Mouse (Mus musculus): Measurements from ENCODE around the gene Rps6ka2.
"Not testable (repeated sequence)": the region's sequence is repeated elsewhere in the genome, so short reads cannot be mapped to it uniquely, and the experiment has no call there.

The Rps6ka2 gene

DNA sequence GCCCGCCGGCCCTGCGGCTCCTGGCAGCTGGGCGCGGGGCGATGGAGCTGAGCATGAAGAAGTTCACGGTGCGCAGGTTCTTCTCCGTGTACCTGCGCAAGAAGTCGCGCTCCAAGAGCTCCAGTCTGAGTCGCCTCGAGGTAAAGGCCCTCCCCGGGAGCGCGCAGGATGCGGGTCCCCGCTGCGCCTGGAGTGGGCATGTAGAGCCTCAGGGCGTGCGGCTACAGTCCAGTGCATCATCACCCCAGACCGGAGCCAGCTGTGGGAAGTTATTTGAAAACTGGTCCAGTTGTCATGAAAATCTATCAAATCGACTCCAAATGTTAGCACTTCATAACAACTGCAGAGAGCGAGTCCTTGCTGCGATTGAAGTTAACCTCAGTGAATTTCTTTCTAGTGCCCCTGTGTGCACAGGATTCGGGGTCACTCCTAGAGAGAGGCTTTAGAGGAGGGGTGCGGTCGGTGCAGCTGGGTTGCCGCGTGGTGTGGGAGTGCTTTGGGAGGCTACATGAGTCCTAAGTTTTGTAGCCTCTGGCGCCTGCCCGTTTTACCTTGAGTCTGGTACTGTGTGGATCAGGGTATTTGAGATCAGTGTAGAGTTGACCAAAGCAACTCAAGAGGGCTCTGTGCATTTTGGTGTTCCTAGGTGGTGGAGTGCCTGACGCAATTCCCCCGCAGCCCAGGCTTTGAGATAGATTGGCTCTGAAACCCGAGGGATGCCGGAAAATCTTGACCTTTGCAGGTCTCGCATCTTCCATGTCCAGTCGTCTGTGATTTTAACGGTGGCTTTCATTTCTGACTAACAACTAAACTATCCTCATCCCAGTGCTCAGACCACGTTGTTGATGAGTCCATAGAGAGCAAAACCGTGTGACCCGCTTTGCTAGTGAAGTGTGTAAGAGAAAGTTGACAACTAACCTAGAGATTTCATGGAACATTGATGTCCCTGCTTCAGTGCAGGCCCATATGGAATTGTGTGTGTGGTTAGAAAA lies 685 bp downstream of the Rps6ka2 start:
- DNase-seq = no peak

DNA sequence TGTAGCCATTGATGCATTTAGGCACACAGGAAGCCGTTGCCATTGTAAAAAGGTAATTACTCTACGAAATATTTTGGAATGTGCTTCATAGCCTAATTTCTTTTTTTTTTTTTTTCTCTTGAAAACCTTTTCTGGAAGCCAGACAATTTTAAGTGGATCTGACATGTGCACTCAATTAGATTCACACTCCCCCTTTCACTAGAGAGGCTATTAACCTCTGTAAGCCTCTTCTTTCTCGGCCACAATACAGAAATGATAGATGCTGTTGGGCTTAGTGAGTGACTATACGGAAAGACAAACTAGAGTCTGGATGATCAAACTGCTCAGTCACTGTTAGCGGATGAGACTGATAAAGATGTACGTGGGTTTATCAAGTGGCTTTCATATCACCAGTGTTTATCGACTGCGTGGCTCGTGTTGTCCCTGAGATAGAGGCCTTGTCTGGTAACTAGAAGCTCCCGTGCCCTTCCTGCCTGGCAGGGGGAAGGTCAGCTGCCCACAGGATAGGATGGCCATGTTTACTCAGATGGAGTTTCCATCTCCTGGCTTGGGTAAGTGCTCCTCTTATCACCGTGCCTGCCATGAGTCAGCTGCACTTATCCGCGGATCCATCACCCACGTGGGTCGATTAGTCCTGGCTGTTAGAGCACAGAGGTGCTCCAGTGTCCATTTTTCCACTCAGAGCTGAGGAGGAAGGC lies 3.6 kb downstream of the Rps6ka2 start:
- no peak for DNase-seq

DNA sequence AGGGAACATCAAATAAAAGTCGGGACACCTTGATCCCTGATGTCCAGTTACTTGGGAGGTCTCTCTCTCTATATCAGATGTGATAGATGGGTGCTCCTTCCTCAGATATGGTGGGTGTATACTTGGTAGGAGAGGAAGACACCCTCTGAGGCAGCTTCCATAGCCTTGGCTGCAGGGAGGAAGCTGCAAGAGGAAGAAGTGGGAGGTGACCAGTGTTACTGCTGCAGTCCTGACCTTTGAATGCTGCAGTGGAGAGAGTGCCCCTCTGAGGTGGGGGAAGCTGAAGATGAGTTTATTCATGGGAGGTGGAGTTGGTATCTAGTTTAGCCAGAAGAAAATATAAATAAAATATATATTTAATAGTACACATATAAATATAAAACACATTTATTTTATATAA lies 5.4 kb downstream of the Rps6ka2 start:
- DNase-seq = no peak

DNA sequence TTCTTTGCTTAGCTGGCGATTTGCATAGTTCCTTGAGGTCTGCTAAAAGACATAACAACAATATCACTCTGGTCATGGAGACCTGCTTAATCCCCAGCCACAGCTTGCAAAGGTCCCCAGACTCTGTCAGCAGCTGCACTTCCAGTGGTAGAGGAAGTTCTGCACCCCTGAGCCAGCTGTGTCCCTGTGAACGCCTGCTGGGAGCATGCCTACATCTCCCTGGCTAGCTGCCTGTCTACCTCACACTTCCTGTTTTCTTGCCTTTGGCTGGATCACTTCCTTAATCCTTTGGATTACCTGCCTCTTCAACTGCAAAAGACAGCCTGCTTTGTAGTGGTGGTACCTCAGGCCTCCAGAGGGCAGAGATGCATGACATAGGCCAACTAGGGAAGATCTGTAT lies 6.5 kb downstream of the Rps6ka2 start:
- DNase-seq = no peak

DNA sequence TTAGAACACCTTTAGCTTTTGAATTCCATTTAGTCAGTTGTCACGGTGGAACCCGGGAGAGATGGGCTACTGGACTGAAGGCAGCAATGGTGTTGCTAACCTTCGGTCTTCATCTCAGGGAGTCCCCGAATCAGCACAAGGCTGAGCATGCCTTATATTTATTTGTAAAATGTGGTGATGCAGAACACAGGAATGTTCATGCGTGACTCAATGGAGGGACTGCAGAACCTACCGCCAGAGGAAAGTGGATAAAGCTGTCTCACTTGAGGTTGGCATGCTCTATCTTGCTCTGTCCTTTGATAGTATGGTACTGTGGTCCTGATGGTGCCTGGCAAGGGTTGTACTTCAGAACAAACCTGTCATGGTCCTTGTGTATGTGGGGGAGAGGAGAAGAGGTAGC lies 8.3 kb downstream of the Rps6ka2 start:
- no peak for DNase-seq

DNA sequence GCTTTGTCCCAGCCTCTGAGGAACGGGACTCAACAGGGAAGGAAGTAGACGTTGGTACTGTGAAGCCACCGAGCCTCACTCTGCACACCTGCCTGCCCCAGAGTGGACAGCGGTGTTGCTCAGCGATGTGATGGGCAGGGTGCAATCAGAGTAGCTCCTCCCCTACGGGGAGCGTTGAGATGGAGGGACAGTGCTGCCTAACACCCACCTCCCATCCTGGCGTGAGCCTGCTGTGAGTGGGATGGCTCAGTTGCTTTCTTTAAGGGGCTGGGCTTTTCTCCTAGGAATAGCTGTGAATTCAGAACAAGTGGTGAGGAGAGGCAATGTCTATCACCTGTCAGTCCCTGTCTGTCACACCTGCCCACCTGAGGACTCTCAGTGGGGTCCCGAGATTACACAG lies 12.3 kb downstream of the Rps6ka2 start:
- DNase-seq = no peak

DNA sequence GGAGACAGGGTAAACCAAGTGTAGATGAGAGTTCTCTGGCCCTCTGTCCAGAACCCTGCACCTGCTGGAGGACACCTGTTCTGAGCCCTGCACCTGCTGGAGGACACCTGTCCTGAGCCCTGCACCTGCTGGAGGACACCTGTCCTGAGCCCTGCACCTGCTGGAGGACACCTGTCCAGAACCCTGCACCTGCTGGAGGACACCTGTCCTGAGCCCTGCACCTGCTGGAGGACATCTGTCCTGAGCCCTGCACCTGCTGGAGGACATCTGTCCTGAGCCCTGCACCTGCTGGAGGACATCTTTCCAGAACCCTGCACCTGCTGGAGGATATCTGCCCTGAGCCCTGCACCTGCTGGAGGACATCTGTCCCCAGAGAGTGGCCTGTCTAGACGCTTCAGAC lies 17.1 kb downstream of the Rps6ka2 start:
- not testable (repeated sequence) for DNase-seq

DNA sequence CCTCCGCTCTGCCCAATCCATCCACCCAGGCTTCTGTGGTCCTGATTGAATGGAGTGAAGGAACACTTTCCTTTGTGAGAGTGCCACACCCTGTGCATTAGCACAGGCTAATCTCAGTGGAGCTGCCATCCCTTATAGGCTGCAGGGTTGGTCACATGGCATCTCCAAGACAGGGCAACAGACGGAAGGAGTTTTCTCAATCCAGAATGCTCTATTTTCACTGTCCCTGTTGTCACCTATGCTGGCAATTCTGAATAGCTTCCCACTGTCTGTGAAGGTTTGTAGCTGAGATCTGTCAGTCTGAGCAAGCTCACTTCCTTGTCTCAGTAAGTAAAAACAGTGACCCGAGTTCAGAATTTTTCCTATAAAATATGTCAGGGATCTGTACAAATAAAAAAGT lies 19.5 kb downstream of the Rps6ka2 start:
- DNase-seq = no peak

DNA sequence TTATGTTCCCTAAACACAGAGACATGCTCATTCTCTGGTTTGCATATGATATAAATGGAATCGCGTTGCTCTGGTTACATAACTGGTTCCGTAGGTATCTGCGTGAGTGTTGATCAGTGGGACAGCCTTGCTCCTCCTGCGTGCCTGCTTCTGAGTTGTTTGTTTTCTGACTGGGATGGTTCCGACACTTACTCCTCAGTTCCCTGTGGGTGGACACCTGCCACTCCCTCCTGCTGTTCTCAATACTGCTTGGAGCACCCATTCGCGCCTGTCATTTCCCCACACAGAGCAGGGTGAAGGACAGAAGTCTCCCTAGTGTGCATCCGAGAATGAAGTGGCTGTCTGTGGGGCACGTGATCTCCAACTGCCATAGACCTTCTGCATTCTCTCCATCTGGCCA lies 20.1 kb downstream of the Rps6ka2 start:
- no peak for DNase-seq

DNA sequence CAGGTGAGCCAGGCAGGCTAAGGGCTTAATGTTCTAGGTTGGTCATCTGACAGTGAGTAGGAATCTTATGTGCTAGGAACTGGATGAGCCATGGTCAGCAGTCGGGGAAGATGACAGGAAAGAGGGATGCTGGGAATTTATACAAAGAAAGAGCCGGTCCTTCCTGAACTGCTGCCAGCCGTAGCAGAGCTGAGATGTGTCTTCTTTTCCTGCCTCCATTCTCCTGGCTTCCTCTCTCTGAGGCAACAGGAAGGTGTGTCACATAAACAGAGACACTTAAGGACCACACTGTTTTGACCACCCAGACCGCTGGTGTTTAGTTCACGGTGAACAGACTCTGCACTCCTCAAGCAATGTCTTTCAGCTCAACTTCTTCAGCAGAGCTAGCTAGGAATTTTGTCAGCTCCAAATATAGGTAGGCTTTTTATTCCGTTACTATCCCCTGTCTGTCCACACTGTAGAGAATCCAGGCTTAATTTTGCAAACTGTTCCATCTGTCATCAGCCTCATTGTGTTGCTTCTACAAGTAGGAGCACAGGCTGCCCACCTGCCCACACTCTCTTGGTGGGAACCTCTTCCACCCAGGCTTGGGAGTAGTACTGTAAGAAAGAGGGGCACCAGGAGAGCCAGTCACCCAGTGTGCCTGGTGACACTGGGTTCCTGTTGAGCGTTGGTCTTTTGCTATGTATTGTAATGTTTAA lies 24.4 kb downstream of the Rps6ka2 start:
- DNase-seq = no peak

DNA sequence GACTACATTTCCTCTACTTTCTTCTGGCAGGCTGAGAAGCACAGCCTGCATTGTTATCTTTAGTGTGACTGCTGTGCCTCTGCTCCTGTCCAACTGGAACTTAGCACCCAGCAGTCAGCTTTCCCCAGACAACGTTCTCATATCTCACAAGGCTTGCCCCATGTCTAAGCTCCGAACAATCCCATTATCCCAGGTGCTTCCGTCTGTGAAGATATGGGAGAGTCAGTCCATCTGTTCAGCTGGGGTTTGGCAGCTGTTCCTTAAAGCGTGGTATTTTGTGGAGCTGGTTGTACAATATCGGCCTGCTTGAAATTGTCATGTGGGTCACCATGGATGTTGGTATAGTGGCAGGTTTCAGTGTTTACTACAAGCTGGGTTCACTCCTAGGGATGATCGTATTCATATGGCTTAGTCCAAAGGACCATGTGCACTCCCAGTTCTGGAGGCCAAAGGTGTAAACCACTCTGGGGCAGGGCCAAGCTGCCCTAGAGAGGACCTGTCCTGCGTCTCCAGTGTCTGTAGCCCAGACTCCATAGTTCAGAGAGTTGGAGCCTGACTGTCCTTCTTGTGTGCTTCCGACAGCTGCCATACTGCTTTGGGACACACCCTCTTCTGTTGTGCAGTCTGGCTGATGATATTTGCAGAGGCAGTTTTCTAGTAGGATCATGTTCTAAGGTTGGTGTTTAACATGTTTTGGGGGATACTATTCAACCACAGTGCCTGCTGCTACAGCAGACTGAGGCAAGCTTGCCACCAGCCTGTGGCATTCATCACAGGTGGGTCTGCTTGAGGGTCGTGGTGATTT lies 27.4 kb downstream of the Rps6ka2 start:
- DNase-seq = no peak

DNA sequence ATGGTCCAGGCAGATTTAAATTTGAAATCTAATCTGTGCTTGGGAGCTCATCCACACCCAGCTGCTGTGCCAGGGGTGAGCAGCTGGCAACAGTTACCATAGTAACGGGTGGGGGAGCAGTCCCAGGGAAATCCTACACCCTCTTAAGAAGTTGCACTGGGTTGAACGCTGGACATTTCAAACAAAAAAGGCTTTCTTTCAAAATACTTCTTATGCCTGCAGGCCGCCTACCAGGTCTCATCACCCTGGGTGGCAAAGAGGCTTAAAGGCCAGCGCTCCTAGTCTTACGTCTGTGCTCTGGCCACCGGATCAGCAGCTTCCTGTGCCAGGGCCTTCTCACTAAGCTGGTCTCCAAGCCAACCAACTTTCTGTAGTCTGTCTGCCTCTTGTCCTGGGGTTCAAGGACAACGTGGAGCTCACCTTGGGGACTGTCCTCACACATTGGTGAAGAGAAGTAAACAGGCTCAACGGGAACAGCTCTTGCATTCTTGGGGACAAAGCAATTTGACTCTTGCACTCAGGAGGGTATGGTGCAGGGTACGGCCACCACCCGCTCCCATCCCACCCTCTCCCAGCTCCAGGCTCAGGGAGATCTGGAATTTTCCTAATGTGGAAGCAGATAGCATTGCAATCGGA lies 35.0 kb downstream of the Rps6ka2 start:
- no peak for DNase-seq

DNA sequence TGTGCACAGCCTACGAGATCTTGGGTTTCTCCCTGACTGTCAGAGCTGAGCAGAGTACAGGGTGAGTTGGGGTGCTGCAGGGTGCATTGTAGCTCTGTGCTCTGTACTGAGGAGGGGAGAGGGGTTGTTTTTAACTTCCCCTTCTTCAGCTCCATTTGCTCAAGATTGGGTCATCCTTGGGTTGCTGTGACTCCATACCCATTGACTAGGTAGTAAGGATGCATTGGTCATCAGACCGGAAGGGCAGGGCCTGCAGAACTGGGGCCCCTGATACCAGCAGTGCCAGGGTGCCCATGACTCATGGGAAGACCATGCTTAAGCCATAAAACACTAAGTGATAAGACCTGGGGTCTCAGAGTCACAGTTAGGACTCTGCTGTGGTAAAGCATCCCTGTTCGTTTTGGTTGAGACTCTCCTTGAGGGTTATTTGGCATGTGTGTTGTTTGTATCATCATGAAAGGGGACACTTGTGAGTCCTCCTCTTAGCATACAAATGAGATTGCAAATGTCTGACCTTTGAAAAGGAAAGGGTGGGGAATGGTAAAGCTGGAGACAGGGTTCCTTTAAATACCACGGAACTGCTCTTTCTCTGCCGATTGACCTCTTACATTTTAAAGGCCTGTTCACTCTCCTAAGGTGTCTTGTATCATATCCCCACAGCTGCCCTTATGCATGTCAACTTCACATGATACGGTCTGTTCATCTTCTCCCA lies 36.7 kb downstream of the Rps6ka2 start:
- no peak for DNase-seq

DNA sequence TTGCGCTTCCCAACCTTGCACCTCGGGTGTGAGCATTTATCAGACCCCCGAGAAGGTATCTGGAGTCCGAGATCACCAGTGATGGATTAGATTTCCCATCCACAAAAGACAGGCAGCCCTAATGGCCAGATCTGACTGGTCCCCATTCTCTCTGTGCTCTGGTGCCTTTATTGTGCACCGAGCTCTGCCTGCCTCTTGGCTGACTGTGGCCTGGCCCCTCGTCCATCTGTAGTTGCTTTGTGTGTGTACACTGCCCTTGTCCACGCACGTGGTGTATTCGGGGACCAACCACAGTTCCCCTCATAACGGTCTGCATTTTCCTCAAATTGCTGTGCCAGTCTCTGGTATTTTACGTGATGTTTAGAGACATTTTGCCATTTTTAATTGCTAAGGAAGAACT lies 40.7 kb downstream of the Rps6ka2 start:
- no peak for DNase-seq

DNA sequence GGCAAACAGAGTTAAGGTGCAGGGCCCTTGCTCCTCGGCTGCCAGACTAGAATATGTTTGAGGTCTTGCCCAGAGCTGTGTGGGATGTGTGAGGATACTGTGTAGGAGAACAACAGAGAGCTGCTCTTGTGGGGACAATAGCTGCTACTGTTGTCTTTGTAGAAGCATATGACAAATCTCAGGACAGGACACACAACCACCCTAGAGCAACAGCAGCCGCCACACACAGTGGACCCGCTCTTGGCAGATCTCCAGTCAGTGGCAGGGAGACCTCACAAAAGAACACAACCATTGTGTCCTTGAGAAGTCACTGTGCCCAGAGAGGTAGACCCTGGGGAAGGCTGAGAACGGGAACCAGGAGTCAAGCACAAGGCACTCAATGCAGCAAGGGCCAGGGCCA lies 42.0 kb downstream of the Rps6ka2 start:
- DNase-seq = no peak

DNA sequence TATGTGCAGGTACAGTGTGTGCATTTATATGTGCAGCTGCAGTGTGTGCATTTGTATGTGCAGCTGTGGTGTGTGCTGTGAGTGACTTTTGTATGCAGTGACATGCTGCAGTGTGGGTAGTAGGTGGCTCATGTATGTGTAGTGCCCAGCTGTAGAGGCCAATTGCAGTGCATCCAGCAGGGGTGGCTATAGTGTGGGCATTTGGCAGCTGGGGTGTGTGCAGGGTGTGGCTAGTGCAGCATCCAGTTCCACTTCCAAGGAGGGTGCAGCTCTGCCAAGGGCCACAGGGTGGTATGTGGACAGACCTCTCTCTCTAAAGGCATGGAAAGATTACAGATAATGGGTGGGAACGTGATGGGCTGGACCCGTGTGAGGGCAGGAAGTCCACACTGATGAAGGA lies 43.3 kb downstream of the Rps6ka2 start:
- no peak for DNase-seq

DNA sequence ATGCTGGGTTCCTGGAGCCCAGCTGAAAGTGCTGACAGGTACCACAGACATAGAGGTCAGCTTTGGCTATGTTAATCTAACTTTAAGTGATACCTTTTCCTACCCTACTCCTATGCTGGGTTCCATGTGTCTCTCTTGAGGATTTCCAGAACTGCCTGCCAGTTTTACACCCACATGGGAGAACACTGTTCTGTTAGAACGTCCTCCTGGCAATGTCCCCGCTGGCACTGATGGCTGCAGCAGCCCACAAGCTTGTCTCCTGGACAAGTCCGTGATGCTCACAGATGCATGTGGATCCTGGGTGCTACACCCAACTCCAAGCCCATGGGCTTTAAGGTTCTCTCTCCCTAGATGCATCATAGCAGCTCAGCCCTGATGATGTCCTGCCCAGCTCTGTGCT lies 44.1 kb downstream of the Rps6ka2 start:
- DNase-seq = peak; percentile 64

DNA sequence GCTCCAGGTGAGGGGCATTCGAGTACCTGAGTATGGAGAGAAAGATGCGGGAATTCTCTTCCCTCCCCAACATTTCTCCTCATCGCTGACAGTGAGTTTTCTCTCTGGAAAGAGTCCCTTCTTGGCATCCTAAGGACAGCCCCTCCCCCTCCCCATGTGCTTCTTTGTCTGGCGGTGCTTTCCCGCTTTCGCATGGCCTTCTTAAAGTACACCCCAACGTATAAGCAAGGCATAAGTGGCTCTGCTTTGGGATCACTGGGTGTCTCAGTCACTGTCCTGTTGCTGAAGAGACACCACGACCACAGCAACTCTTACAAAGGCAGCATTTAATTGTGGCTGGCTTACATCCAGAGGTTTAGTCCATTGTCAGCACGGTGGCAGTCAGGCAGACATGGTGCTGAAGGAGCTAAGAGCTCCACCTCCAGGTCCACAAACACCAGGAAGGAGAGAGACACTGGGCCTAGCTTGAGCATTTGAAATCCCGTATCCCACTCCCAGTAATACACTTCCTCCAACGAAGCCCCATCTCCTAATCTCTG lies 47.9 kb downstream of the Rps6ka2 start:
- peak; percentile 62 for DNase-seq

DNA sequence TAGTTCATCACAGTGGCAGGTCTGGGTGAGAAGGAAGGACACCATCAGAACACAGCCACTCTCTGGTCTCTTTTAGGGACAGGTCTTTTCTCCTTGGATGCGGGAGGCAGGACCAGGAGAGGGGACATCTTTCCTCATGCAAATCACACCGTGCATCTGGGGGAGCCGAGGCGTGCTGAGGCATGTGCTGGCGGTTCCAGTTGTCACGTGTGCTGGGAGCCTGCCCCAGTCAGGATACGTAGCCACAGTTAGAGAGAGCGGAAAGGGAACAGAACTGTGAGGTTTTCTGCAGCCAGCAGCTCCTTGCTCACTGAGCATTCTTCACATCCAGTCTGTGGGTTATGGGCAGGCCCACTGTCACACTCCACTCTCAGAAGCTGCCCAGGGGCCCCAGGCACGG lies 48.5 kb downstream of the Rps6ka2 start:
- DNase-seq = no peak

DNA sequence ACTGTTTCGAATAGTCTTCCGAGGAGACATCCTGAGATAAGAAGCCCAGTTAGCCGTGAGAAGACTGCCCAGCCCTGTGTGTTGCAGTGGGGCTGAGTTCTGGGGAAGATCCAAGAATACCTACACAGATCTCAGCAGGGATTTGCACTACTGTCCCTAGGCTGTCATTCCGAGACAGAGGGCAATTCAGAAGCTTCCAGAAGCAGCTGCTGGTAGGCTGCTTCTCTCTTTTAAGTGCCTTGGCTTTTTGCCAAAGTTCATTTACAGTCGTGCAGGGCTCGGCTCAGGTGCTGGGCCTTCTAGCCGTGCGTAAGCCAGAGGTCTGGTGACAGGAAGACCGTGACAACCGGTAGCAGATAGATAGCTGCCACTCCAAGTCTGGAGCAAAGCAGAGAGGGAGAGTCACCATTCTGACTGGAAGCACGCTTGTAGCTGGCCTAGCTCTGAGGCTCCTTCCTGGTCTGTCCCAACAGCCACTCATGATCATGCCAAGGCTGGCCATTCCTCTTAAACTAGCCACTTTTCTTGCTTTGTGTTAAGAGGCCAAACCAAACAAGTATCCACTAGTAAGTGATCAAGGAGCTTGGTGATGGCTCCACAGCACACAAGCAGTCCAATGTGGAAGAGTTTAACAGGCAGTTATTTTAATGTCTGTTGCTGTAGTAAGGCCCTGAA lies 49.3 kb downstream of the Rps6ka2 start:
- DNase-seq = no peak

DNA sequence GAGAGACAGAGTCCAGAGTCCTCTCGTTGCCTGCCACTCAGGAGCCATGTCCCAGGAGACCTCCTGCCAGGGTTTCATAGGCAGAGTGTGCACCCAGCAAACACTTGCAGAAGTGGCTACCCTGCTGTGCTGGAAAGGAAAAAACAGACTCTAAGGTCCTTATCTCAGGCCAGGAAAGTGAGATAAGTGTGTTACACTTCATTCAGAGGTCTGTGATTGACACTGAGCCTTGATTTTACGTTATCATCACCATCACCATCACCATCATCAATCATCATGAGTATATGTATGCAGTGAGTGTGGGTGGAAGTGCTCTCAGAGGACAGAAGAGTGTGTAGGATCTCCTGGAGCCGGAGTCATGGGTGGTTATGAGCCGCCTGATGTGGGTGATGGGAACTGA lies 51.4 kb downstream of the Rps6ka2 start:
- no peak for DNase-seq
